Mouse (Mus musculus): ENCODE measurements around the gene Slc35e4. TPM values are rescaled to one million over a fixed set of nuclear protein-coding genes. Genes with fewer than 3 reads are reported as not detected.

Slc35e4 gene
- polyA plus RNA-seq, 2 experiments = 4.6 to 4.8 TPM

GRCm38 (mm10) chr11:3922731-3923130, 8.3 kb upstream of the Slc35e4 start:
- Histone ChIP-seq H3K4me3 (replicated peaks; ENCODE audit: low read length) (no peak overlapping the region), H3K9me3 (ENCODE audit: control insufficient read depth, low read length) (no peaks in the 10 kb centered on the region), H3K27ac (replicated peaks; ENCODE audit: low read depth, low read length) (no peak overlapping the region), H3K4me2 (replicated peaks; ENCODE audit: low read depth, low read length, severe bottlenecking) (no peak overlapping the region), H3K9ac (ENCODE audit: low read depth, low read length, severe bottlenecking) (no peak overlapping the region), H3K27me3 (ENCODE audit: control insufficient read depth, insufficient read depth, low read length) (no peaks in the 10 kb centered on the region), H3K4me1 (ENCODE audit: control insufficient read depth, insufficient read depth, low read length) (no peaks in the 10 kb centered on the region), H3K36me3 (ENCODE audit: control insufficient read depth, insufficient read depth, low read length) (peaks cover 32% of the 10 kb centered on the region)
- ATAC-seq (ENCODE audit: low FRiP score, low read depth) = no peak
- no peak for TF ChIP-seq POLR2A (IDR thresholded peaks at IDR 0.05; ENCODE audit: borderline replicate concordance, extremely low read depth, insufficient read depth, insufficient read length)
- no peak for DNase-seq (ENCODE audit: low spot score)
- WGBS = 87% methylated on average over 6 of the region's 6 CpGs

- Histone ChIP-seq H3K4me3 (replicated peaks; ENCODE audit: low read length) (no peak overlapping the region), H3K4me2 (replicated peaks; ENCODE audit: low read depth, low read length, severe bottlenecking) (no peak overlapping the region), H3K4me1 (ENCODE audit: control insufficient read depth, insufficient read depth, low read length) (no peaks in the 10 kb centered on the region), H3K27ac (replicated peaks; ENCODE audit: low read depth, low read length) (no peak overlapping the region), H3K9ac (ENCODE audit: low read depth, low read length, severe bottlenecking) (no peak overlapping the region), H3K9me3 (ENCODE audit: control insufficient read depth, low read length) (no peaks in the 10 kb centered on the region), H3K27me3 (ENCODE audit: control insufficient read depth, insufficient read depth, low read length) (no peaks in the 10 kb centered on the region), H3K36me3 (ENCODE audit: control insufficient read depth, insufficient read depth, low read length) (peaks cover 32% of the 10 kb centered on the region)
- 92% methylated on average over 9 of the region's 9 CpGs for WGBS
- ATAC-seq (ENCODE audit: low FRiP score, low read depth) (no peak), DNase-seq (ENCODE audit: low spot score) (no peak)
- no peak for TF ChIP-seq POLR2A (IDR thresholded peaks at IDR 0.05; ENCODE audit: borderline replicate concordance, extremely low read depth, insufficient read depth, insufficient read length)
Observed at GRCm38 (mm10) chr11:3922115-3922514, 7.7 kb upstream of the Slc35e4 start.

- TF ChIP-seq POLR2A (IDR thresholded peaks at IDR 0.05; ENCODE audit: borderline replicate concordance, extremely low read depth, insufficient read depth, insufficient read length) = no peak
- Histone ChIP-seq H3K27me3 (ENCODE audit: control insufficient read depth, insufficient read depth, low read length) (no peaks in the 10 kb centered on the region), H3K4me1 (ENCODE audit: control insufficient read depth, insufficient read depth, low read length) (no peaks in the 10 kb centered on the region), H3K9me3 (ENCODE audit: control insufficient read depth, low read length) (no peaks in the 10 kb centered on the region), H3K36me3 (ENCODE audit: control insufficient read depth, insufficient read depth, low read length) (peaks cover 30% of the 10 kb centered on the region), H3K27ac (replicated peaks; ENCODE audit: low read depth, low read length) (no peak overlapping the region), H3K4me2 (replicated peaks; ENCODE audit: low read depth, low read length, severe bottlenecking) (no peak overlapping the region), H3K4me3 (replicated peaks; ENCODE audit: low read length) (no peak overlapping the region), H3K9ac (ENCODE audit: low read depth, low read length, severe bottlenecking) (no peak overlapping the region)
- no peak for ATAC-seq (ENCODE audit: low FRiP score, low read depth)
- WGBS = 35% methylated on average over 8 of the region's 8 CpGs
- peak; percentile 26 for DNase-seq (ENCODE audit: low spot score)
Observed at GRCm38 (mm10) chr11:3921281-3921850, 6.9 kb upstream of the Slc35e4 start.

- Histone ChIP-seq H3K36me3 (ENCODE audit: control insufficient read depth, insufficient read depth, low read length) (peaks cover 22% of the 10 kb centered on the region), H3K9me3 (ENCODE audit: control insufficient read depth, low read length) (no peaks in the 10 kb centered on the region), H3K9ac (ENCODE audit: low read depth, low read length, severe bottlenecking) (no peak overlapping the region), H3K27ac (replicated peaks; ENCODE audit: low read depth, low read length) (no peak overlapping the region), H3K27me3 (ENCODE audit: control insufficient read depth, insufficient read depth, low read length) (no peaks in the 10 kb centered on the region), H3K4me2 (replicated peaks; ENCODE audit: low read depth, low read length, severe bottlenecking) (no peak overlapping the region), H3K4me3 (replicated peaks; ENCODE audit: low read length) (no peak overlapping the region), H3K4me1 (ENCODE audit: control insufficient read depth, insufficient read depth, low read length) (no peaks in the 10 kb centered on the region)
- ATAC-seq (ENCODE audit: low FRiP score, low read depth) (no peak), DNase-seq (ENCODE audit: low spot score) (no peak)
- TF ChIP-seq POLR2A (IDR thresholded peaks at IDR 0.05; ENCODE audit: borderline replicate concordance, extremely low read depth, insufficient read depth, insufficient read length) = no peak
- WGBS = 88% methylated on average over 7 of the region's 7 CpGs
Observed at GRCm38 (mm10) chr11:3920476-3920875, 6.0 kb upstream of the Slc35e4 start.

GRCm38 (mm10) chr11:3918738-3919137, 4.3 kb upstream of the Slc35e4 start:
- H3K9ac ChIP-seq (ENCODE audit: low read depth, low read length, severe bottlenecking) = no peak overlapping the region
- WGBS = 45% methylated on average over 1 of the region's 1 CpGs
- H3K4me2 ChIP-seq (replicated peaks; ENCODE audit: low read depth, low read length, severe bottlenecking) = no peak overlapping the region
- DNase-seq (ENCODE audit: low spot score) (no peak), ATAC-seq (ENCODE audit: low FRiP score, low read depth) (no peak)
- H3K4me3 ChIP-seq (replicated peaks; ENCODE audit: low read length) = no peak overlapping the region
- TF ChIP-seq POLR2A (IDR thresholded peaks at IDR 0.05; ENCODE audit: borderline replicate concordance, extremely low read depth, insufficient read depth, insufficient read length) = no peak
- no peaks in the 10 kb centered on the region; the same call in 1 of the 2 replicates for H3K4me1 ChIP-seq (ENCODE audit: control insufficient read depth, insufficient read depth, low read length)
- no peak overlapping the region for H3K27ac ChIP-seq (replicated peaks; ENCODE audit: low read depth, low read length)
- H3K27me3 ChIP-seq (ENCODE audit: control insufficient read depth, insufficient read depth, low read length) = no peaks in the 10 kb centered on the region
- H3K36me3 ChIP-seq (ENCODE audit: control insufficient read depth, insufficient read depth, low read length) = peaks cover 11% of the 10 kb centered on the region; the same call in 1 of the 2 replicates
- no peaks in the 10 kb centered on the region for H3K9me3 ChIP-seq (ENCODE audit: control insufficient read depth, low read length)

Data from limb, embryonic 14.5 days (tissue).